Mouse (Mus musculus): ENCODE results near the gene Pla2g3. TPM values are rescaled to one million over a fixed set of nuclear protein-coding genes. Genes with fewer than 3 reads are reported as not detected.

The Pla2g3 gene
- total RNA-seq, 2 experiments from 2014 or later = 6.9 to 19.4 TPM

DNA sequence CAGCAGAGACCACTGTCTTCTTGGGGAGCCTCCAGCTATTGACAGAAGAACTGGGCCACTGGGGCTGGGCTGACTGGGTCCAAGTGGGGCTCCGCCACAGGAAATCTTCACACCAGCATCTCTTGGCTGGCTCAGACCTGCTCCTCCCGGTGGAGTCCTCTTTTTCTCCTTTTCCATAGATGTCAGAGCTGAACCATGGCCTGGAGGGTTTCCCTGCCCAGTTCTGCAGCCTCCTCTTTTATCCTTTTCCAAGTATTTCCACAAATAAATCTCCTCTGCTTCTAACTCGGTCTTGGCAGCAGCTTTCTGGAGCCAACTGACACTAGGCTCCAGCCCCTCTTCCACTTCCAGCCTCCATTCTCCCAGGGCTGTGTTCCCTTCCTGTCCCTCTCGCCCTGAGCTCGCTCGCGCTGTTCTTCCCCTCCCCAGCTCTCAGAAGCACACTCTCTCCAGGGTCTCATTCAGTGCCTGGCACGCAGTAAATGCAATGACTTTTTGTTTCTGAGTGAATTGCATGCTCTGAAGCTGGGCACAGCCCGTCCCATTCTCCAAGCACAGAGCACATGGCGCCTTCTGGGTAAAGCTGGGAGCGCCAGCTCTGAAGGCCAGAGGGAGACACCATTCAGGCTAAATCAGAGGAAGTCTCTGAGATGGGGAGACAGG, 4.0 kb upstream of the Pla2g3 start:
- peak in 1 of 2 experiments; percentile 50 for DNase-seq (ENCODE audit: extremely low spot score in 1 of 2, low spot score in 2 of 2)
- intact Hi-C loops (cut with DNase I) = no loop called here

DNA sequence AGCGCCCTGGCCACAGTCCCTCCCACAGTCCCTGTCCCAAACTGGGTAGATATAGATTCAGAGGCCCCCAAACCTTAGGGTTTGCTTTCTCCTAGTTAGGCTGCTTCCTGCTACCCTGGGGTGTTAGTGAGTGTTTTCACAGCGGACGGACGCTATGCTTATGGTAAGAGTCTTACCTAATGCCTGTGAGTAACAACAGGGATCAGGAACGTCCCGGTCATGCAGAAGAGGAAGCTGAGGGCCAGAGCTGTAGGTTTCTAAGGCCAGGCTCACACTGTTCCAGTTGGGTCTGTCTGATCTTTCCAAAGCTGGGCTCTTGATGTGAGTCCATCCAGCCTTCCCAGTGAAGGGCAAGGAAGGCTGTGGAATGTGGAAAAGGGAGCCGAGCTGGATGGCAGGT, 1.7 kb upstream of the Pla2g3 start:
- intact Hi-C loops (cut with DNase I) = no loop called here
- no peak for DNase-seq (ENCODE audit: extremely low spot score in 1 of 2, low spot score in 2 of 2)

DNA sequence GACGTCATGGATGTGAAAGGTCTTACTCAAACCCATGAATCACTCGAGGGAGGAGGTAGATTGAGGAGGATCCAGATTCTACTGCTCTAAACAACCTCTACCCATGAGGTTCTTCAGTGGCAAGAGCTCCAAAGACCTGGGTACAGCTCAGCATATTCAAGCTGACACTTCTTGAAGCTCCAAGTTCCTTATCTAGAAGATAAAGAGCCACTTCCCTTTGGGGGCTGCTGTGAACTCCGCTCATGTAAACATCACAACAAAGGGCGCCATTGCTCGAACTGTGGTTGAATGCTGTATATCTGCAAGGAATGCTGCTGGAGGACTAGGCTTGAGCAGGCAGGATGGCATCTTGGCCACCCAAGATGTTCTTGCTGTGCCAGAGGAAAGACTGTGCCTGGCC, 952 bp downstream of the Pla2g3 start:
- intact Hi-C loops (cut with DNase I) = no loop called here
- DNase-seq (ENCODE audit: extremely low spot score in 1 of 2, low spot score in 2 of 2) = no peak

DNA sequence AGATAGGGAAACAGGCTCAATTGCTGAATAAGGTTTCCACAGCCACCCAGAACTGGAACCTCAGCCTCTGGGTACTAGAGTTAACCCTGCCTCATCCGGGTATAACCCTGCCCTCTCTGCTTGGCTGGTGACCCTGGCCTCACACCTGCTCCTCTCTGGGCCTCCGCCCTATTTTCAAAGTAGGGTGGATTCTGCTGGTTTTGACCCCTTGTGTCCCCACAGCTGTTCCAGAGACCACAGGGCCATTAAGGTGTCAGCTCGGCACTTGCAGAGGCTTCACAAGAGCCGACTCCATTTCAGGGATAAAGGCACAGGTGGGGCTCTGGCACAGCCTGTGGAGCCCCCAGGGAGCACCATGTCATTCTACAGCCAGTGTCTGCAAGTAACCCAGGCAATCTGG, 4.7 kb downstream of the Pla2g3 start:
- intact Hi-C loops (cut with DNase I) = no loop called here
- no peak for DNase-seq (ENCODE audit: extremely low spot score in 1 of 2, low spot score in 2 of 2)

DNA sequence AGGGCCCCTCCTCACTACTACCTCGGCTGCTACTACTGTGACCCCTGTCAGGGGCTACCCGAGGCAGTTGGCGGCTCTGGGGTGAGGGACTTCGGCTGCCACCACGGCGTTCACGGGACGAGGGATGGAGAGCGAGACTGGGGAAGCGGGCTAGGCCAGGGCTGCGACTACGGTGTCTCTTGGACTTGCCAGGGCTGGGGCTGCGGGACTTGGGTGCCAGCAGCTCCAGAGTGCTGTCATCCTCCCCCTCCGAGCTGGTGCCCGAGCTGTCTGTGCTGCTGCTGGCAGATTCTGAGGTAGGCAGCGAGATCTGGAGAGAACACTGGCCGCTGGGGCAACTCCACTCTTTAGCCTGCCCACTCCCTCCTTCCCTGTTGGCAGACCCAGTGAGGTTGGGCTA, 6.8 kb downstream of the Pla2g3 start:
- intact Hi-C loops (cut with DNase I) = no loop called here

DNA sequence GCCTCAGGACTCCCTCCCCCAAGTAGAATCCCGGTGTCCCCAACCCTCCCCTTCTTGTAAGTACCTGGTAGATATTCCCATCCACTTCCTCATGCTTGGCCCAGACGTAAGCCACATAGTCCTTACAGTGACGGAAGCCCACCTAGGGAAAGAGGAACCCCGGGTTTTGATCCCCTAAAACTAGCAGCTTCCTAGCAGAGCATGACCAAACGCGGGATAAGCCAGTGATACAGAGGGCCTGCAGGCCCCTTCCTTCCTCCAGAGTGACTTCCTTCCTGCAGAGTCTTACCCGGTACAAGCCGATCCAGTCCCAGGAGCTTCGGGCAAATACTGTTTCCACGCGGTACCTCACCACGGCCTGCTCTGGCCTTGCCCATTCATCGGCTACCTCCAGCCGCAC, 7.4 kb downstream of the Pla2g3 start:
- intact Hi-C loops (cut with DNase I) = no loop called here
- no peak for DNase-seq (ENCODE audit: extremely low spot score in 1 of 2, low spot score in 2 of 2)

More for the DNA sequence above, 6.8 kb downstream of the Pla2g3 start:
- no peak for DNase-seq (ENCODE audit: extremely low spot score in 1 of 2, low spot score in 2 of 2)

DNA sequence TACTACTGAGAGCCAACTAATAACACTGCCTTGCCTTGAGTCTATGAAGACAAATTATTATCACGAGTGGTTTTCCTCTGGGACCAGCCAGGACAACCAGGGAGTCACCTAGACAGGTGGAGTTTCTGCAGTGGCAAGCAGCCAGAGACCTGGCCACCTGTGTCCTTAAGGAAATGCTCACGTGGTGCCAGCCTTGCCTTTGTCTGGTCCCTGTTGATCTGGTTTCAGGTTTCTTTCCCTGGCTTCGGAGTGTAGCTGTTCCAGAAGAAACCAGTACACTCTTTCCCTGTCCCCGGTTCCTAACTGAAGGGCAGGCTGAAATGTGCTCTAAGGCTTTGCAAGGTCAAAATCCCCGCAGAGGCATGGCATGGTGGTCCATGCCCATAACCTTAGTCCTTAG, 8.7 kb downstream of the Pla2g3 start:
- intact Hi-C loops (cut with DNase I) = no loop called here
- DNase-seq (ENCODE audit: extremely low spot score in 1 of 2, low spot score in 2 of 2) = no peak

DNA sequence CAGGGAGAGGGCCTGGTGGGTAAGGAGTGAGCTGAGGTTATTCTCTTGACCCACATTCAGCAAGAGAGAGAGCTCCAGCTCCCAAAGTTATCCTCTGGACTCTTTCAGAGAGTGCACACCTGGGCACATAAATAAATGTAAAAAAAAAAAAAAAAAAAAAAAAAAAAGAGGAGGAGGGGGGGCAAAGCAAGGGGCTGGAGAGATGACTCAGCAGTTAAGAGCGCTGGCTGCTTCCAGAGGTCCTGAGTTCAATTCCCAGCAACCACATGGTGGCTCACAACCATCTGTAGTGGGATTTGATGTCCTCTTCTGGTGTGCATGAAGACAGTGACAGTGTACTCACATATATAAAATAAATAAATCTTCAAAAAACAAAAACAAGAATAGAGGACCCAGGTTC, 9.2 kb downstream of the Pla2g3 start:
- DNase-seq (ENCODE audit: extremely low spot score in 1 of 2, low spot score in 2 of 2) = no peak
- intact Hi-C loops (cut with DNase I) = no loop called here

DNA sequence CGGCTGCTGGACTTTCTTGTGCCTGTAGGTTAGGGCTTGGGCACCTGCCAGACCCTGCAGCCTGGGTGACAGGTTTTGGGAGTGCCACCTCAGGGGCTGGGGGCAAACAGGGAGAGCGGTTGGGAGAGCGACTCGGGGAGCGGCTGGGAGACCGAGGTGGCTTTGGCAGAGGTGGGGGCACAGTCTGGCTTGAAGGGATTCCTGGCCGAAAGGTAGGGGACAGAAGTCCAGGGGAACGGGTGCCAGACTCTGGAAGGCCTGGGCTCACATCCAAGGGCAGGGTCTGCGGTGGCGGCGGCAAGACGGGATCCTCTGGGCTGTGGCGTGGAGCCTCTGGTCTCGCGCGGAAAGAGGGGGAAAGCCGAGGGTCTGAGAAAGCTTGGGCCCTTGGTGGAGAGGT, 14.0 kb downstream of the Pla2g3 start:
- DNase-seq (ENCODE audit: extremely low spot score in 1 of 2, low spot score in 2 of 2) = no peak
- intact Hi-C loops (cut with DNase I) = no loop called here

DNA sequence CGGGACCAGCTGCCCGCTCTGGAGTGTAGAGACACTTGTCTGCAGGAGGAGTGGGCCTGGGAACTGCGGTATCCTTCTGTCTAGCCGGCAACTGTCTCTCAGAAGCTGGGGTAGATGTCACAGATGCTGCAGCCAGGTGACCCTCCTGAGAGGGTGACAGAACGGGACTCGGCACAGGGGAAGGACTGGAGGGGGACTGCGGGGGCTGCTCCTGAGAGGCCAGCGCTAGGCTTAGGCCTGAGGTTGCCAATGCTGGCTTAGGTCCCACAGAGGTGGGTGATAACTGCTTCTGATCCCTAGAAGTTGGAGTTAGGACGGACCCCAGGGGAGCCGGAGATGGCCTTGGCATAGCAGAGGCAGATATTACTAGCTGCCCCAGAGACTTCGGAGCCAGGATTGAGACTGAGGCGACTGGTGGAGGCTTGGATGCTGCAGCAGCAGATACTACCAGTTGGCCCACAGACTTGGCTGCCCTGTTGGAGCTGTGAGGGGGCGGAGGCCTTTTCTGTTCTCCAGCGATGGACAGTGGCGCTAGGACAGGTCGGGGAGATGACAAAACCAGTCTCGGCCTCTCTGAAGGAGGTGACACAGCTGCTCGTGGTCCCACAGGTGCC, 14.5 kb downstream of the Pla2g3 start:
- DNase-seq (ENCODE audit: extremely low spot score in 1 of 2, low spot score in 2 of 2) = no peak
- intact Hi-C loops (cut with DNase I) = no loop called here

DNA sequence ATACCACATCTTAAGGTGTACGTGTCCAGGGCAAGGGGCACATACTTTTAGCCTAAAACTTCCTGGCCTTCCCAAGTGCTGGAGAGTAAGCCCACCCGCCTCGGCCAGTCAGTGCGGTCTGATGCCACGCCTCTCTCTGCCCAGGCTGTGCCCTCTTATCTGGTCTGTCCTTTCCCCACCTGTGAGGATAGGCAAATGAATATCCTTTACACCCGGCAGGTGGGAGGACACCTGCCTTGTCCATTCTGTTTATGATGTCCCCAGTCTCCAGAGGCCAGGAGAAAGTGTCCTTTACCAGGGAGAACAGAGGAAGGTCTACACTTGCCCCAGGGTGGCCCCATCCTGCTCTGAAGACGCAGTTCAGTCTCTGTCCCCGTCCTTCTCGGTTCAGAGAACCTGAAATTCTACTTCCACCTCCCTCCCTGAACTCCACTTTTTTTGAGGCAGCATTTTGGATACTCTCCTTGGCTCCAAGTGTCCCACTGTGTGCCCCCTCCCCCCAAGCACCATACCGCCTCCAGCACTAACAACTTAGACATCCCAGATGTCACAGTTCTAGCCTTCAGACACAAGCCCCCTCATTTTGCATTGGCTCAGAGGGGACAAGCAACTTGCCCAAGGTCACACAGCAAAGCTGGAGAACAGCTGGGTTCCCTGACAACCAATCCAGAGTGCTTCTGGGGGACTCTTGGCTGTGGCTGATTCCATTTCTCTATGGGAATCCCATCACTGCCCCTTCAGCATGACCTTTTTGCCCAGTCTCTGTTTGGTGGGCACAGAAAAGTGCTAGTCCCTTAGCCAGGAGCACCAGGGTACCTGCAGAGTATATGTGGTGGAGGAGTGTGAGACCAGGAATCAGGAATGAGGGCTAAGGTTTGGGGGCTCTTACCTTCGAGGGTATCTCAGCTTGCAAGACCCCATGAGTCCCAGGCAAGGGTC, 15.9 kb downstream of the Pla2g3 start:
- intact Hi-C loops (cut with DNase I) = no loop called here
- DNase-seq (ENCODE audit: extremely low spot score in 1 of 2, low spot score in 2 of 2) = no peak

DNA sequence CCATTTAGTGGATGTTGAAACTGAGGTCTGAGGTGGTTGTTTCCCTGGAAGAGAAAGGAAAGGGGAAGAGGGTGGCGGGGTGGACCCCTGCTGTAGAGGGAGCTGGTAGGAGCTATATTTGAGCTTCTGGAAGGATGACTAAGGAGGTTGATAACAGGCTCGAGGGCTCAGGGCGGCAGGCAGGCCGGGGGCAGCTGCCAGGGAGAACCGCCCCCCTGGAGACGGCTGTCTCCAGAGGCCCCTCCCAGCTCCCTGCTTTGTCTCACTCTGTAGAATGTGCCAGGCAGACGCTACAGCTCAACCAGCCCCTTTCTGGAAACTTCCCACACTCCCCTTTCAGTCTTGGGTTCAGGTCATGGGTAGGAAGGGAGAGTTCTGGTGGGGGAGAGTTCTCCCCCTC, 20.1 kb downstream of the Pla2g3 start:
- intact Hi-C loops (cut with DNase I) = no loop called here

DNA sequence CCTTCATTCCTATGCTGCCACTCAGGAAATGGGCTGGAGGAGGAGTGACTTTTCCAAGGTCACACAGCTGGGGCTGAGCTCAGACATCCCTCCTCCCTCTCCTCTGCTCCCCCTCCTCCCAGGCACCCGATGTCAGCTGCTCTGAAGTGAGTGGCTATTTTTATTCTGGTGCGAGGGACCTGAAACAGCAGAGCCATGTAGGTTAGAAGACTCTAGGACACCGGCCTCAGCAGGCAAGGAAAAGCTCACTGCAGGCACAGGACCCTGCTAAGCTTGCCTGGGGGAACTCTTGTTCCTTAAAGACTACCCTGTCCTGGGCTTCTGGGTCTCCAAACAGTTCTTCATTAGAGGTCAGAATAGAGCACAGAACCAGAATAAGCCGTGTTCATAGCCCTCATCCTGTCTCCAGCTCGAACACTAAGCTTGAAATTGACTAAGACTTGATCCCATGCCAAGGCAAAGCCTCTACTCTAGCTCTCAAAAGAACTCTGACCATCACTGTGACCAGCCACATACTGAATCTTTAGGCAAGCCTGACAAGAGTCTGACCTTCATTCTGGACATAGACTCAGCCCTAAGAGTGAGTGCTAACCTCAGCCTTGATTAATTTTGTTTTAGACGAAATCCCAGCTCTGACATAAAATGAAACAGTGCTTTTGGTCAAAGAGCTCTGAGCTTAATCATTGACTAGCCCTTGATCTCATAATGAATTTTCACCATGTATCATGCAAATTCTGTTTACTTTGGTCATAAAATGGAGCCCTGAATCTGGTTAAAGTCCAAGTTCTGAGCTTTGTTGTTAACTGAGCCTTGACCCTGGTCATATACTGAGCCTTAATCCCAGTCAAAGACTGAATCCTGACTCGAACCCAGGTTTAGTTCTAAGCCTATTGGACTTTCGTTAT, 21.3 kb downstream of the Pla2g3 start:
- no peak for DNase-seq (ENCODE audit: extremely low spot score in 1 of 2, low spot score in 2 of 2)
- intact Hi-C loops (cut with DNase I) = loop anchor here (10.0 kb wide), 1 partner anchor 115 kb away; no protein-coding TSS in a partner anchor

More for the DNA sequence above, 20.1 kb downstream of the Pla2g3 start:
- DNase-seq (ENCODE audit: extremely low spot score in 1 of 2, low spot score in 2 of 2) = no peak

DNA sequence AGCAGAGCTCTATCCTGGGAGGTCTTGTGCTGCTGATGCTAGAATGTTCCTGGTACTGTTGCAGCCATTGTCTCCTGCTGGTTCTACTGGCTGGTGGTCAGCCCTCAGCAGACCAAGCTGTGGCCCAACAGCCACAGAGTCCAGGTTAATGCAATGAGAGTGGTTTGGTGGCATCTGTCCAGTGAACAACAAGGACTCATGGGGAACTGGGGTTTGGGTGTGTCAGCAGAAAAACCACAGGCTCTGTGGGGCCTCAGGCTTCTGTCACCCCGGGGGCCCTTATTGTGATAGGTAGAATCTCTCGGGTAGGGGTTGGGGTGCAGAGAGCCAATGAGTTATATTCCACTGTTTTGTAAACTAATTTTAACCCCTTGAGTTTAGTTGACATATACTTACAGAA, 22.2 kb downstream of the Pla2g3 start:
- intact Hi-C loops (cut with DNase I) = loop anchor here (10.0 kb wide), 1 partner anchor 116 kb away; no protein-coding TSS in a partner anchor
- no peak for DNase-seq (ENCODE audit: extremely low spot score in 1 of 2, low spot score in 2 of 2)

DNA sequence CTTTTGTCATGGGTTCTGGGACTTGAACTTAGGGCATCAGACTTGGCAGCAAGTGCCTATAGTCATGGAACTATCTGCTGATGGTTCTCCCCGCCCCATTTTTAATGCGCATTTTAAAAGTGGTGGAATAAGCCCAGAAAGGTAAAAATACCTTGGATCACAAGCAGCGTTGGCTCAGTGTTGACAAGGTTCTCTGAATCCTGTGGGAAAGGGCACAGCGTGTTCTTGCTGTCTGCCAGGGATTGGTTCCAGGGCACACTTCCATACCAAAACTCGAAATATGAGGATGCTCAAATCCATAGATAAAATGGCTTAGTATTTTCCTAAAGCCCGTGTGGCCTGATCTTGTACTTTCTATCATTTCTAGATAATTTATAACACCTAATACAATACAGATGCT, 25.2 kb downstream of the Pla2g3 start:
- DNase-seq (ENCODE audit: extremely low spot score in 1 of 2, low spot score in 2 of 2) = no peak
- intact Hi-C loops (cut with DNase I) = loop anchor here (10.0 kb wide), 1 partner anchor 118 kb away; no protein-coding TSS in a partner anchor

DNA sequence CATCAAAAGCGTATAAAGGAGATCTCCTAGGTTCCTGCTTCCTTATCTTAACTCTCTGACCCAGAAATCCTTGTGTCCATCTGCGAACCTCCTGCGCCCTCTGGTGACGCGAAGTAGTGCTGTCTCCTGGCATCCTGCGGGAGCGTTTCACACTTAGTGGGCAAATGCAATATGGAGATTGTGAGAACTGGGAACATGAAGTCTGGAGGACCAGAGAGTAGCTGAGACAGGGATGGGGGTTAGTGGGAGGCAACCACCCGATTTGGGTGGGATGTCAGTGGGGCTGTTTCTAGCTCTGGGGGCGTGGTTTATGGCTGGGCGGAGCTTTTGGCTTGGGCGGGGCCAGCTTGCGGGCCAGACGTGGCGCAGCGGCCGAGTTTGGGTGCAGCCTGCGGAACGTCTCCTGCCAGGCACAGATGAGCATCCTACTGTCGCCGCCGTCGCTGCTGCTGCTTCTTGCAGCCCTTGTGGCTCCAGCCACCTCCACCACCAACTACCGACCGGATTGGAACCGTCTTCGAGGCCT, 26.5 kb downstream of the Pla2g3 start, which contains the start of gene Selenom:
Selenom (plus strand) TSS at position 156 of the 526 bp plus-strand sequence.
- intact Hi-C loops (cut with DNase I) = loop anchor here (1.0 to 10.0 kb wide), 2 partner anchors 40 to 120 kb away; no protein-coding TSS in a partner anchor
- DNase-seq (ENCODE audit: extremely low spot score in 1 of 2, low spot score in 2 of 2) = peak; percentile 85 to 92

DNA sequence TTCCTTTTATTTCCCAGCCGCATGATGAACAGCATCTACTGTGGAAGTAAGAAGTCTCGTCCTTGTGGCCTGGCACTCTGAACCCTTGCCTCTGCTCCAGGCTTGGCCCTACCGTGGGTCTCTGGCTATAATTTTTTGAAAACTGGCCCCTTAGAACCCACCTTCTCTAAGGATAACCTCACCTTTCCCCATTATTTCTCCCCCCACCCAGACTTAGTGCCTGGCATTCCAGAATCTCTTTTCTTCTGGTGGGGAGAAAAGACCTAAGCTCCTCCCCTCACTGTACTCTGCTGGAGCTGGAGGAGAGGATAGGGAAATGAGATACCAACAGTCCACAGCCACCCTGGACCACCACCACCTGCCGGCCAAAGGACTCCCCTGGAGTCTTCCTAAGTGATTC, 27.1 kb downstream of the Pla2g3 start:
- DNase-seq (ENCODE audit: extremely low spot score in 1 of 2, low spot score in 2 of 2) = no peak
- intact Hi-C loops (cut with DNase I) = loop anchor here (10.0 kb wide), 1 partner anchor 120 kb away; no protein-coding TSS in a partner anchor

DNA sequence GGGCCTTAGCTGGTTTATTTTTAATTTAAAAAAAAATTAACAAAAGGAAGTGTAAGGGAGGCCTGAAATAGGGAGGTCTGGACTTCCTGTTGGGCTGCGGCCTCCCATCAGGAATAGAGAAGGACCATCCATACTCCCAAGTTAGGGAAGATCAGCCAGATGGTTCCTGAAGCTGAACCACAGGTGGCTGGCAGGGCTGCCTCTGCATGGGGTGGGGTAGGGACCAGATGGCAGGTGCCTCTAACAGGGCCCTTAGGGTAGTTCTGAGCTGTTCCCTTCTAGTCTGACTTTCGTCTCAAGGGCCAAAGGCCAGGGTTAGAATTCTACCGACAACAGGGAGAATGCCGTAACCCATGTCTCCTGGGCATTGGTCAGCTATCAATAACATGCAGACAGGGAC, 27.6 kb downstream of the Pla2g3 start:
- no peak for DNase-seq (ENCODE audit: extremely low spot score in 1 of 2, low spot score in 2 of 2)
- intact Hi-C loops (cut with DNase I) = loop anchor here (10.0 kb wide), 1 partner anchor 121 kb away; no protein-coding TSS in a partner anchor

Data from left cerebral cortex, postnatal 10 days (tissue).